Mouse (Mus musculus): Measurements from ENCODE around the gene Cdk6. TPM values are rescaled to one million over a fixed set of nuclear protein-coding genes. Genes with fewer than 3 reads are reported as not detected.

The Cdk6 gene
- polyA plus RNA-seq, 1 experiment from 2014 or later: 18.0 TPM

GRCm38 (mm10) chr5:3363036-3363983 lies 22.0 kb downstream of the Cdk6 start:
- no peak overlapping the region for H3K27ac ChIP-seq
- 68% methylated on average over 15 of the region's 15 CpGs for WGBS
- 0 out of 2 replicates have a peak, but pooled peaks cover 3% of the 10 kb centered on the region for H3K4me1 ChIP-seq (replicated peaks)
- no peaks in the 10 kb centered on the region for H3K27me3 ChIP-seq
- ATAC-seq: no peak
- no peaks in the 10 kb centered on the region for H3K36me3 ChIP-seq
- no peaks in the 10 kb centered on the region for H3K9me3 ChIP-seq
- no peak overlapping the region for H3K9ac ChIP-seq (replicated peaks)
- no peak overlapping the region for H3K4me2 ChIP-seq (replicated peaks)
- no peak overlapping the region for H3K4me3 ChIP-seq (replicated peaks)

- H3K4me2 ChIP-seq (replicated peaks): no peak overlapping the region
- no peak overlapping the region for H3K9ac ChIP-seq (replicated peaks)
- no peak overlapping the region for H3K27ac ChIP-seq
- H3K4me1 ChIP-seq (replicated peaks): 0 out of 2 replicates have a peak, but pooled peaks cover 3% of the 10 kb centered on the region
- H3K4me3 ChIP-seq (replicated peaks): no peak overlapping the region
- H3K9me3 ChIP-seq: no peaks in the 10 kb centered on the region
- WGBS: 95% methylated on average over 4 of the region's 4 CpGs
- ATAC-seq: no peak
- no peaks in the 10 kb centered on the region for H3K36me3 ChIP-seq
- no peaks in the 10 kb centered on the region for H3K27me3 ChIP-seq
These were observed 25.8 kb downstream of the Cdk6 start for GRCm38 (mm10) chr5:3367045-3367444.

GRCm38 (mm10) chr5:3369317-3369716 lies 28.0 kb downstream of the Cdk6 start:
- no peaks in the 10 kb centered on the region for H3K4me1 ChIP-seq (replicated peaks)
- H3K4me3 ChIP-seq (replicated peaks): no peak overlapping the region
- no peaks in the 10 kb centered on the region for H3K36me3 ChIP-seq
- H3K4me2 ChIP-seq (replicated peaks): no peak overlapping the region
- no peaks in the 10 kb centered on the region for H3K27me3 ChIP-seq
- WGBS: 84% methylated on average over 6 of the region's 6 CpGs
- no peaks in the 10 kb centered on the region for H3K9me3 ChIP-seq
- no peak for ATAC-seq
- H3K27ac ChIP-seq: no peak overlapping the region
- no peak overlapping the region for H3K9ac ChIP-seq (replicated peaks)

- Histone ChIP-seq H3K27ac (no peak overlapping the region), H3K9ac (replicated peaks) (no peak overlapping the region), H3K4me2 (replicated peaks) (no peak overlapping the region), H3K9me3 (no peaks in the 10 kb centered on the region), H3K4me1 (replicated peaks) (no peaks in the 10 kb centered on the region), H3K4me3 (replicated peaks) (no peak overlapping the region), H3K36me3 (no peaks in the 10 kb centered on the region), H3K27me3 (no peaks in the 10 kb centered on the region)
- ATAC-seq: no peak
- WGBS: 93% methylated on average over 2 of the region's 2 CpGs
These were observed 29.9 kb downstream of the Cdk6 start for GRCm38 (mm10) chr5:3371212-3371611.

GRCm38 (mm10) chr5:3373170-3373569 lies 31.9 kb downstream of the Cdk6 start:
- Histone ChIP-seq H3K27ac (no peak overlapping the region), H3K4me2 (replicated peaks) (no peak overlapping the region), H3K9ac (replicated peaks) (no peak overlapping the region), H3K36me3 (no peaks in the 10 kb centered on the region), H3K9me3 (no peaks in the 10 kb centered on the region), H3K27me3 (no peaks in the 10 kb centered on the region), H3K4me3 (replicated peaks) (no peak overlapping the region), H3K4me1 (replicated peaks) (no peaks in the 10 kb centered on the region)
- ATAC-seq: no peak
- 94% methylated on average over 10 of the region's 10 CpGs for WGBS

GRCm38 (mm10) chr5:3374763-3375162 lies 33.5 kb downstream of the Cdk6 start:
- H3K9me3 ChIP-seq: no peaks in the 10 kb centered on the region
- no peak overlapping the region for H3K4me2 ChIP-seq (replicated peaks)
- H3K4me1 ChIP-seq (replicated peaks): peaks cover 3% of the 10 kb centered on the region; the same call in 1 of the 2 replicates
- no peaks in the 10 kb centered on the region for H3K27me3 ChIP-seq
- H3K9ac ChIP-seq (replicated peaks): no peak overlapping the region
- WGBS: 92% methylated on average over 10 of the region's 10 CpGs
- no peak for ATAC-seq
- no peak overlapping the region for H3K4me3 ChIP-seq (replicated peaks)
- H3K36me3 ChIP-seq: no peaks in the 10 kb centered on the region
- no peak overlapping the region for H3K27ac ChIP-seq

- H3K4me3 ChIP-seq (replicated peaks): no peak overlapping the region
- ATAC-seq: no peak
- 93% methylated on average over 2 of the region's 2 CpGs for whole genome bisulfite sequencing
- no peak overlapping the region for H3K9ac ChIP-seq (replicated peaks)
- no peak overlapping the region for H3K4me2 ChIP-seq (replicated peaks)
- H3K27ac ChIP-seq: no peak overlapping the region
- H3K36me3 ChIP-seq: no peaks in the 10 kb centered on the region
- peaks cover 3% of the 10 kb centered on the region; the same call in 1 of the 2 replicates for H3K4me1 ChIP-seq (replicated peaks)
- H3K9me3 ChIP-seq: no peaks in the 10 kb centered on the region
- no peaks in the 10 kb centered on the region for H3K27me3 ChIP-seq
These were observed 34.9 kb downstream of the Cdk6 start for GRCm38 (mm10) chr5:3376167-3376566.

- Histone ChIP-seq H3K36me3 (no peaks in the 10 kb centered on the region), H3K27me3 (no peaks in the 10 kb centered on the region), H3K4me1 (replicated peaks) (peaks cover 3% of the 10 kb centered on the region; the same call in 1 of the 2 replicates), H3K9ac (replicated peaks) (no peak overlapping the region), H3K4me3 (replicated peaks) (no peak overlapping the region), H3K27ac (no peak overlapping the region), H3K9me3 (no peaks in the 10 kb centered on the region), H3K4me2 (replicated peaks) (no peak overlapping the region)
- 77% methylated on average over 4 of the region's 4 CpGs for WGBS
- no peak for ATAC-seq
These were observed 38.0 kb downstream of the Cdk6 start for GRCm38 (mm10) chr5:3379252-3379651.

- Histone ChIP-seq H3K4me3 (replicated peaks) (no peak overlapping the region), H3K4me1 (replicated peaks) (peaks cover 3% of the 10 kb centered on the region; the same call in 1 of the 2 replicates), H3K27me3 (no peaks in the 10 kb centered on the region), H3K36me3 (no peaks in the 10 kb centered on the region), H3K4me2 (replicated peaks) (no peak overlapping the region), H3K27ac (no peak overlapping the region), H3K9me3 (no peaks in the 10 kb centered on the region), H3K9ac (replicated peaks) (no peak overlapping the region)
- ATAC-seq: no peak
- WGBS: 92% methylated on average over 9 of the region's 9 CpGs
These were observed 39.5 kb downstream of the Cdk6 start for GRCm38 (mm10) chr5:3380692-3381233.

- Histone ChIP-seq H3K9ac (replicated peaks) (no peak overlapping the region), H3K27me3 (no peaks in the 10 kb centered on the region), H3K27ac (no peak overlapping the region), H3K4me2 (replicated peaks) (no peak overlapping the region), H3K36me3 (no peaks in the 10 kb centered on the region), H3K4me3 (replicated peaks) (no peak overlapping the region), H3K4me1 (replicated peaks) (peaks cover 10% of the 10 kb centered on the region), H3K9me3 (no peaks in the 10 kb centered on the region)
- no peak for ATAC-seq
- WGBS: 93% methylated on average over 8 of the region's 8 CpGs
These were observed 40.5 kb downstream of the Cdk6 start for GRCm38 (mm10) chr5:3381795-3382194.

- Histone ChIP-seq H3K4me1 (replicated peaks) (peaks cover 11% of the 10 kb centered on the region), H3K27me3 (no peaks in the 10 kb centered on the region), H3K9me3 (no peaks in the 10 kb centered on the region), H3K27ac (no peak overlapping the region), H3K9ac (replicated peaks) (no peak overlapping the region), H3K4me3 (replicated peaks) (no peak overlapping the region), H3K36me3 (no peaks in the 10 kb centered on the region), H3K4me2 (replicated peaks) (no peak overlapping the region)
- no peak for ATAC-seq
- WGBS: 83% methylated on average over 13 of the region's 13 CpGs
These were observed 41.2 kb downstream of the Cdk6 start for GRCm38 (mm10) chr5:3382343-3383040.

- H3K9me3 ChIP-seq: no peaks in the 10 kb centered on the region
- H3K9ac ChIP-seq (replicated peaks): no peak overlapping the region
- H3K4me2 ChIP-seq (replicated peaks): no peak overlapping the region
- 86% methylated on average over 3 of the region's 3 CpGs for WGBS
- no peak overlapping the region for H3K4me3 ChIP-seq (replicated peaks)
- no peaks in the 10 kb centered on the region for H3K36me3 ChIP-seq
- no peak overlapping the region for H3K27ac ChIP-seq
- no peak for ATAC-seq
- H3K27me3 ChIP-seq: no peaks in the 10 kb centered on the region
- peaks cover 11% of the 10 kb centered on the region for H3K4me1 ChIP-seq (replicated peaks)
These were observed 42.3 kb downstream of the Cdk6 start for GRCm38 (mm10) chr5:3383547-3383946.

Measured in midbrain, embryonic 13.5 days (tissue).